ENCODE assay signal across 26 mouse cellular contexts in the genomic region with DNA sequence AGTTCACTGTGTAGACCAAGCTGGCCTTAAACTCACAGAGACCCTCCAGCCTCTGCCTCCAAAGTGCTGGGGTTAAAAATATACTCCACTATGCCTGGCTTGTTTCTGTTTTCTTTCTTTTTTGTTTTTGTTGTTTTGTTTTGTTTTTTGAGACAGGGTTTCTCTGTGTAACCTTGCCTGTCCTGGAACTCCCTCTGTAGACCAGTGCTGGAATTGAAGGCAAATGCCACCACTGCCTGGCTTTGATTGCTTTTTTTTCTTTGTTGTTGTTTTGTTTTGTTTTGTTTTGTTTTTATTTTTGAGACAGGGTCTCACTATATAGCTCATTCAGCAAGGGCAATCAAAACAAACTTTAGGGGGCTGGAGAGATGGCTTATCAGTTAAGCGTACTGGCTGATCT. TPM values are rescaled to one million over a fixed set of nuclear protein-coding genes. Genes with fewer than 3 reads are reported as not detected.
DNase-seq lines count a peak whose midpoint lies in the region; ATAC-seq and TF ChIP-seq lines count a peak whose summit lies in the region.
"Had no signal": no experiment of that assay in that cellular context is flagged by ENCODE, and none has a peak within 500 bp of the region (broad histone marks: within the 10 kb centered on the region; RNA-seq: fewer than 3 reads in every experiment).

No protein-coding gene starts in this region.

- peaks cover 13% of the 10 kb centered on the region for H3K79me2 ChIP-seq in heart, adult 2 months (replicated peaks; ENCODE audit: control insufficient read depth, insufficient read depth, low read length)

- H3K4me1 ChIP-seq in heart, adult 2 months (ENCODE audit: control insufficient read depth, insufficient read depth, low read length): peaks cover 21% of the 10 kb centered on the region
- peaks cover 31% of the 10 kb centered on the region for H3K4me1 ChIP-seq in liver, postnatal 0 days (ENCODE audit: insufficient read depth)
- H3K4me1 ChIP-seq in liver, embryonic 12.5 days: peaks cover 64% of the 10 kb centered on the region
- H3K4me1 ChIP-seq in E14TG2a.4 (replicated peaks; ENCODE audit: low read depth, low read length): peaks cover 44% of the 10 kb centered on the region
- peaks cover 17% of the 10 kb centered on the region for H3K4me1 ChIP-seq in cerebellum, adult 2 months (ENCODE audit: control insufficient read depth, insufficient read depth, low read length)

- TF ChIP-seq POLR2A in heart, adult 2 months (IDR thresholded peaks at IDR 0.05; ENCODE audit: insufficient read depth, low read depth, low read length): no peak
- TF ChIP-seq POLR2A in cerebellum, adult 2 months (IDR thresholded peaks at IDR 0.05; ENCODE audit: borderline replicate concordance, insufficient read depth, low read length): no peak

- no peak for DNase-seq in heart, adult 2 months
- no peak for DNase-seq in heart, postnatal 4 days
- DNase-seq in liver, postnatal 0 days: no peak
- DNase-seq in ZHBTc4 (ENCODE audit: low read depth, low spot score): peak; percentile 40
- DNase-seq in cerebellum, adult 2 months: no peak
- DNase-seq: adrenal gland, postnatal 10 days; cerebellum, adult 8-10 months; cerebellum, postnatal 36 days; embryo, embryonic 11 days; gastrocnemius, postnatal 36 days; kidney, adult 18-20 months had no signal

- H3K9me3 ChIP-seq in liver, postnatal 0 days (ENCODE audit: low read length): no peaks in the 10 kb centered on the region
- H3K9me3 ChIP-seq in liver, embryonic 12.5 days (replicated peaks): no peaks in the 10 kb centered on the region
- H3K9me3 ChIP-seq in E14TG2a.4 (ENCODE audit: low read length): no peaks in the 10 kb centered on the region
- H3K9me3 ChIP-seq: embryonic facial prominence, embryonic 13.5 days; forebrain, embryonic 15.5 days; heart, embryonic 10.5 days; lung, embryonic 15.5 days had no signal

- no peaks in the 10 kb centered on the region for H3K27me3 ChIP-seq in heart, adult 2 months (ENCODE audit: control insufficient read depth, insufficient read depth, low read length)
- no peaks in the 10 kb centered on the region for H3K27me3 ChIP-seq in liver, postnatal 0 days (ENCODE audit: insufficient read depth, low read length)
- H3K27me3 ChIP-seq in liver, embryonic 12.5 days (replicated peaks): no peaks in the 10 kb centered on the region
- no peaks in the 10 kb centered on the region for H3K27me3 ChIP-seq in E14TG2a.4 (ENCODE audit: insufficient read depth, low read length)
- H3K27me3 ChIP-seq in cerebellum, adult 2 months (ENCODE audit: control insufficient read depth, insufficient read depth, low read length): no peaks in the 10 kb centered on the region
- H3K27me3 ChIP-seq: embryonic facial prominence, embryonic 13.5 days; forebrain, embryonic 15.5 days; lung, embryonic 15.5 days had no signal

- H3K27ac ChIP-seq in heart, adult 2 months: peak overlapping the region; percentile 10; the same call in 1 of the 2 replicates
- H3K27ac ChIP-seq in liver, postnatal 0 days (ENCODE audit: low read depth): no peak overlapping the region
- no peak overlapping the region for H3K27ac ChIP-seq in liver, embryonic 12.5 days
- H3K27ac ChIP-seq in cerebellum, adult 2 months (ENCODE audit: insufficient read depth, low read length): no peak overlapping the region; the same call in 1 of the 2 replicates
- H3K27ac ChIP-seq: embryonic facial prominence, embryonic 13.5 days; forebrain, embryonic 15.5 days; heart, embryonic 10.5 days; kidney, postnatal 0 days; lung, embryonic 15.5 days had no signal

- no peak overlapping the region for H3K4me3 ChIP-seq in heart, adult 2 months
- no peak overlapping the region for H3K4me3 ChIP-seq in liver, postnatal 0 days (ENCODE audit: low read depth, low read length)
- no peak overlapping the region for H3K4me3 ChIP-seq in liver, embryonic 12.5 days
- no peak overlapping the region for H3K4me3 ChIP-seq in E14TG2a.4 (replicated peaks; ENCODE audit: low read length)
- no peak overlapping the region for H3K4me3 ChIP-seq in cerebellum, adult 2 months (replicated peaks; ENCODE audit: insufficient read depth, low read depth, low read length)
- H3K4me3 ChIP-seq: embryonic facial prominence, embryonic 13.5 days; forebrain, embryonic 15.5 days; heart, embryonic 10.5 days; lung, embryonic 15.5 days had no signal

- no peak overlapping the region for H3K4me2 ChIP-seq in liver, postnatal 0 days (ENCODE audit: low read depth, low read length)
- H3K4me2 ChIP-seq in liver, embryonic 12.5 days: no peak overlapping the region
- H3K4me2 ChIP-seq: embryonic facial prominence, embryonic 13.5 days; forebrain, embryonic 15.5 days; liver, embryonic 11.5 days; lung, embryonic 15.5 days; midbrain, embryonic 11.5 days had no signal

- TF ChIP-seq EP300 in heart, adult 2 months (IDR thresholded peaks at IDR 0.05; ENCODE audit: insufficient read depth, low read depth, low read length): no peak
- TF ChIP-seq EP300 in liver, postnatal 0 days (IDR thresholded peaks at IDR 0.05; ENCODE audit: low read depth): no peak

- intact Hi-C loops in heart, adult 2 months (cut with DNase I): no loop called here

- 88% methylated on average over 1 of the region's 1 CpGs for WGBS in heart, adult 2 months
- 97% methylated on average over 1 of the region's 1 CpGs for WGBS in liver, postnatal 0 days (ENCODE audit: insufficient replicate concordance)
- 89% methylated on average over 1 of the region's 1 CpGs for WGBS in liver, embryonic 12.5 days (ENCODE audit: insufficient replicate concordance)
- WGBS in cerebellum, adult 2 months: 92% methylated on average over 1 of the region's 1 CpGs

- H3K9ac ChIP-seq in heart, adult 2 months (ENCODE audit: low read depth, low read length): no peak overlapping the region
- H3K9ac ChIP-seq in liver, postnatal 0 days (replicated peaks): no peak overlapping the region
- no peak overlapping the region for H3K9ac ChIP-seq in liver, embryonic 12.5 days
- H3K9ac ChIP-seq: embryonic facial prominence, embryonic 13.5 days; forebrain, embryonic 15.5 days; lung, embryonic 15.5 days had no signal

- peak; percentile 42 for TF ChIP-seq CTCF in heart, adult 2 months (IDR thresholded peaks at IDR 0.05)
- TF ChIP-seq CTCF in liver, postnatal 0 days (IDR thresholded peaks at IDR 0.05; ENCODE audit: low read depth): peak; percentile 54
- TF ChIP-seq CTCF in E14TG2a.4 (conservative IDR thresholded peaks at IDR 0.05; ENCODE audit: low read length): peak; percentile 60
- no peak; the same call in 1 of the 2 replicates for TF ChIP-seq CTCF in cerebellum, adult 2 months (IDR thresholded peaks at IDR 0.05; ENCODE audit: borderline replicate concordance, insufficient read depth, low read depth, low read length)

- ATAC-seq in liver, postnatal 0 days: no peak
- no peak for ATAC-seq in liver, embryonic 12.5 days
- ATAC-seq in megakaryocyte-erythroid progenitor cell, adult 5-6 weeks (replicated peaks; ENCODE audit: low FRiP score, low TSS enrichment, poor library complexity, severe bottlenecking): no peak
- ATAC-seq: forebrain, embryonic 15.5 days; hindbrain, embryonic 16.5 days had no signal

- H3K36me3 ChIP-seq in heart, adult 2 months (ENCODE audit: control insufficient read depth, insufficient read depth, low read length): peaks cover 58% of the 10 kb centered on the region
- H3K36me3 ChIP-seq in liver, postnatal 0 days (replicated peaks; ENCODE audit: insufficient read depth, low read length): no peaks in the 10 kb centered on the region
- peaks cover 7% of the 10 kb centered on the region; the same call in 1 of the 2 replicates for H3K36me3 ChIP-seq in liver, embryonic 12.5 days
- no peaks in the 10 kb centered on the region for H3K36me3 ChIP-seq in E14TG2a.4 (ENCODE audit: insufficient read depth, low read length)
- H3K36me3 ChIP-seq: embryonic facial prominence, embryonic 13.5 days; forebrain, embryonic 15.5 days; heart, embryonic 10.5 days; lung, embryonic 15.5 days had no signal

RNA-seq across cellular contexts. Expression of gene Susd6, which starts 11.1 kb away (rescaled TPM):
- 10 to 100 TPM; 67.4 to 78.6 TPM for total RNA-seq in heart, adult 2 months (2021)
- 50.1 and 75.8 TPM in 2 replicates for polyA plus RNA-seq in heart, adult 2 months (2012; rRNA removed)
- total RNA-seq in heart, postnatal 4 days (2021): 10 to 100 TPM; 46.3 to 49.6 TPM
- polyA plus RNA-seq in liver, postnatal 0 days (2015; fragmentation: Nextera tagmentation; extraction: Ambion mirVana): 8.6 and 10.8 TPM in 2 replicates
- polyA plus RNA-seq in liver, embryonic 12.5 days (2016; fragmentation: Nextera tagmentation; extraction: Ambion mirVana): 15.0 and 15.9 TPM in 2 replicates
- total RNA-seq in megakaryocyte-erythroid progenitor cell, adult 5-6 weeks (2014; fragmentation: Nextera tagmentation): 26.0 and 27.0 TPM in 2 replicates
- total RNA-seq in megakaryocyte-erythroid progenitor cell, adult 5-6 weeks (2017): 17.3 and 26.4 TPM in 2 replicates
- 46.3 and 54.8 TPM in 2 replicates for polyA plus RNA-seq in cerebellum, adult 2 months (2012; rRNA removed)

RNA-seq across cellular contexts. Expression of gene Ccdc177, which starts 41.0 kb away (rescaled TPM):
- under 1 TPM in 1 of 2 experiments, not detected in 1; 0.05 TPM for total RNA-seq in heart, adult 2 months (2021)
- polyA plus RNA-seq in heart, adult 2 months (2012; rRNA removed): not detected in 2 replicates
- under 1 TPM; 0.05 to 0.10 TPM for total RNA-seq in heart, postnatal 4 days (2021)
- not detected in 2 replicates for polyA plus RNA-seq in liver, postnatal 0 days (2015; fragmentation: Nextera tagmentation; extraction: Ambion mirVana)
- not detected in 2 replicates for polyA plus RNA-seq in liver, embryonic 12.5 days (2016; fragmentation: Nextera tagmentation; extraction: Ambion mirVana)
- not detected in 2 replicates for total RNA-seq in megakaryocyte-erythroid progenitor cell, adult 5-6 weeks (2014; fragmentation: Nextera tagmentation)
- total RNA-seq in megakaryocyte-erythroid progenitor cell, adult 5-6 weeks (2017): not detected in 2 replicates
- polyA plus RNA-seq in cerebellum, adult 2 months (2012; rRNA removed): 4.9 and 5.4 TPM in 2 replicates
- total RNA-seq: gastrocnemius, postnatal 36 days; hematopoietic stem cell, adult 5-6 weeks; neutrophil, adult 5-6 weeks had no signal
- polyA plus RNA-seq: heart, embryonic 16.5 days; liver, embryonic 11.5 days; thymus, postnatal 0 days had no signal
